Mouse (Mus musculus) myocyte (in vitro differentiated cells): ENCODE results near the gene Prcd.

ENCODE experiments used
- CEBPB ChIP-seq: IDR thresholded peaks from 2 replicates; pipeline ENCODE4 v1.6.1; 2011; ENCODE audit warnings: mild to moderate bottlenecking, moderate library complexity; ENCODE audit not compliant: poor library complexity, insufficient read depth, severe bottlenecking
- E2F4 ChIP-seq: IDR thresholded peaks from one replicate; pipeline ENCODE4 v1.6.1; 2011; ENCODE audit warnings: mild to moderate bottlenecking, control low read depth, moderate library complexity; ENCODE audit not compliant: insufficient read depth
- MAX ChIP-seq: IDR thresholded peaks from one replicate; pipeline ENCODE4 v1.6.1; 2011; ENCODE audit warnings: low read depth, mild to moderate bottlenecking, control low read depth
- MYOD1 ChIP-seq, 3 experiments: IDR thresholded peaks; one replicate each; pipeline ENCODE4 v1.6.1; 2011; ENCODE audit warnings: control low read depth in 2 of 3, low read depth in 2 of 3, mild to moderate bottlenecking in 2 of 3, moderate library complexity in 1 of 3; ENCODE audit not compliant: insufficient read length in 2 of 3, control insufficient read depth in 1 of 3
- MYOG ChIP-seq, 3 experiments: IDR thresholded peaks; one replicate each; pipeline ENCODE4 v1.6.1; 2011; ENCODE audit warnings: control low read depth in 2 of 3, low read depth in 2 of 3, mild to moderate bottlenecking in 2 of 3; ENCODE audit not compliant: insufficient read length in 2 of 3, control insufficient read depth in 1 of 3, insufficient read depth in 1 of 3
- POLR2A ChIP-seq: IDR thresholded peaks from one replicate; pipeline ENCODE4 v1.6.1; 2011; ENCODE audit warnings: low read depth, mild to moderate bottlenecking, control low read depth, moderate library complexity; ENCODE audit not compliant: insufficient read length
- POLR2AphosphoS2 ChIP-seq: IDR thresholded peaks from one replicate; pipeline ENCODE4 v1.6.1; 2011; ENCODE audit warnings: low read depth, control low read depth; ENCODE audit not compliant: insufficient read length
- REST ChIP-seq: IDR thresholded peaks from one replicate; pipeline ENCODE4 v1.6.1; 2011; ENCODE audit warnings: mild to moderate bottlenecking, control low read depth, moderate library complexity; ENCODE audit not compliant: insufficient read depth, insufficient read length
- SRF ChIP-seq: IDR thresholded peaks from one replicate; pipeline ENCODE4 v1.6.1; 2011; ENCODE audit warnings: low read depth; ENCODE audit not compliant: control insufficient read depth, insufficient read length
- TCF12 ChIP-seq: IDR thresholded peaks from one replicate; pipeline ENCODE4 v1.6.1; 2011; ENCODE audit warnings: mild to moderate bottlenecking, control low read depth; ENCODE audit not compliant: poor library complexity, insufficient read depth, severe bottlenecking
- TCF3 ChIP-seq: IDR thresholded peaks from one replicate; pipeline ENCODE4 v1.6.1; 2011; ENCODE audit warnings: low read depth, control low read depth; ENCODE audit not compliant: insufficient read length
- USF1 ChIP-seq: IDR thresholded peaks from one replicate; pipeline ENCODE4 v1.6.1; 2011; ENCODE audit warnings: low read depth, mild to moderate bottlenecking, control low read depth, moderate library complexity

- TF ChIP-seq POLR2AphosphoS2 = no peak
- TF ChIP-seq POLR2A = no peak
- TF ChIP-seq MYOD1 (IDR thresholded peaks at IDR 0.05; ENCODE audit: control insufficient read depth in 1 of 3, insufficient read length in 2 of 3, low read depth in 2 of 3) = no peak
- TF ChIP-seq MYOG (IDR thresholded peaks at IDR 0.05; ENCODE audit: control insufficient read depth in 1 of 3, insufficient read depth in 1 of 3, insufficient read length in 2 of 3, low read depth in 2 of 3) = no peak
- TF ChIP-seq MAX = no peak
- TF ChIP-seq USF1 = no peak
- TF ChIP-seq REST = no peak
- no peak for TF ChIP-seq SRF
- TF ChIP-seq TCF12 = no peak
- TF ChIP-seq CEBPB = no peak
- no peak for TF ChIP-seq E2F4
- TF ChIP-seq TCF3 = no peak
Measured at GRCm38 (mm10) chr11:116710171-116710570, 56.8 kb downstream of the Prcd start.
